Mouse (Mus musculus) forebrain, postnatal 0 days (tissue): ENCODE data around the gene Akt1s1. TPM values are rescaled to one million over a fixed set of nuclear protein-coding genes. Genes with fewer than 3 reads are reported as not detected.

ENCODE experiments used
- ATAC-seq: fragments of 200-750 bp; cut with Nextera tagmentation; 2 replicates; pipeline ENCODE4 v1.8.0; 2017; ENCODE audit warnings: mild to moderate bottlenecking, moderate library complexity
- DNase-seq: peaks from one replicate; pipeline ENCODE4 v3.0.0-alpha.2; 2015
- H3K27ac ChIP-seq: fragments of 300-500 bp; sonication (generic); 2 replicates; pipeline ENCODE4 v1.5.1; 2014; ENCODE audit warnings: low read depth, mild to moderate bottlenecking, antibody characterized with exemption, low read length, moderate library complexity, mixed read lengths
- H3K27me3 ChIP-seq: fragments of 300-500 bp; sonication (generic); 2 replicates; pipeline ENCODE4 v1.6.1; 2014; ENCODE audit warnings: mild to moderate bottlenecking, low read length, mixed read lengths; ENCODE audit not compliant: insufficient read depth
- H3K36me3 ChIP-seq: fragments of 300-500 bp; sonication (generic); 2 replicates; pipeline ENCODE4 v1.6.1; 2014; ENCODE audit warnings: mild to moderate bottlenecking, moderate library complexity; ENCODE audit not compliant: insufficient read depth
- H3K4me1 ChIP-seq: fragments of 300-500 bp; sonication (generic); 2 replicates; pipeline ENCODE4 v1.6.1; 2014; ENCODE audit warnings: antibody characterized with exemption; ENCODE audit not compliant: insufficient read depth
- H3K4me2 ChIP-seq: fragments of 300-500 bp; sonication (generic); 2 replicates; pipeline ENCODE4 v1.6.1; 2014; ENCODE audit warnings: low read depth, mild to moderate bottlenecking, moderate library complexity
- H3K4me3 ChIP-seq: fragments of 300-500 bp; sonication (generic); 2 replicates; pipeline ENCODE4 v1.5.1; 2014; ENCODE audit warnings: low read depth, low read length, mixed read lengths
- H3K9ac ChIP-seq: fragments of 300-500 bp; sonication (generic); 2 replicates; pipeline ENCODE4 v1.6.1; 2014; ENCODE audit warnings: mild to moderate bottlenecking
- H3K9me3 ChIP-seq: fragments of 300-500 bp; sonication (generic); 2 replicates; pipeline ENCODE4 v1.6.1; 2016; ENCODE audit warnings: low read length
- CTCF ChIP-seq: sonication (generic); IDR thresholded peaks from 2 replicates; pipeline ENCODE4 v1.5.1; 2016; ENCODE audit warnings: antibody characterized with exemption, control low read depth, low read depth
- WGBS: fragments of 180-500 bp; shearing (Covaris S2); extraction: QIAGEN DNeasy Blood & Tissue Kit; methylation state at CpG from one replicate; pipeline ENCODE4 v1.1.7; 2014; 5-methylcytosine and 5-hydroxymethylcytosine counted together
- polyA plus RNA-seq: library from polyadenylated mRNA; unstranded; fragments of >200 nt; fragmentation: Nextera tagmentation; extraction: Ambion mirVana; gene quantifications from 2 replicates; pipeline ENCODE4 v1.2.1, GENCODE M21; 2015
- total RNA-seq: library from RNA; depleted of rRNA; stranded (reverse); fragments of >200 nt; gene quantifications from 2 replicates; pipeline ENCODE4 v1.2.3, GENCODE M21; 2014

Gene Akt1s1
- total and polyA plus RNA-seq, 2 experiments from 2014 or later: 105 to 109 TPM

GRCm38 (mm10) chr7:44864595-44865542, 16.1 kb downstream of the Akt1s1 start:
- H3K4me2 ChIP-seq: no peak overlapping the region
- no peak for DNase-seq
- H3K4me1 ChIP-seq: peaks cover 13% of the 10 kb centered on the region
- no peaks in the 10 kb centered on the region for H3K9me3 ChIP-seq
- TF ChIP-seq CTCF: no peak
- 78% methylated on average over 24 of the region's 24 CpGs for WGBS
- no peak for ATAC-seq
- H3K36me3 ChIP-seq: peaks cover 45% of the 10 kb centered on the region
- no peaks in the 10 kb centered on the region for H3K27me3 ChIP-seq
- no peak overlapping the region for H3K4me3 ChIP-seq
- H3K27ac ChIP-seq: no peak overlapping the region
- no peak overlapping the region for H3K9ac ChIP-seq

DNA sequence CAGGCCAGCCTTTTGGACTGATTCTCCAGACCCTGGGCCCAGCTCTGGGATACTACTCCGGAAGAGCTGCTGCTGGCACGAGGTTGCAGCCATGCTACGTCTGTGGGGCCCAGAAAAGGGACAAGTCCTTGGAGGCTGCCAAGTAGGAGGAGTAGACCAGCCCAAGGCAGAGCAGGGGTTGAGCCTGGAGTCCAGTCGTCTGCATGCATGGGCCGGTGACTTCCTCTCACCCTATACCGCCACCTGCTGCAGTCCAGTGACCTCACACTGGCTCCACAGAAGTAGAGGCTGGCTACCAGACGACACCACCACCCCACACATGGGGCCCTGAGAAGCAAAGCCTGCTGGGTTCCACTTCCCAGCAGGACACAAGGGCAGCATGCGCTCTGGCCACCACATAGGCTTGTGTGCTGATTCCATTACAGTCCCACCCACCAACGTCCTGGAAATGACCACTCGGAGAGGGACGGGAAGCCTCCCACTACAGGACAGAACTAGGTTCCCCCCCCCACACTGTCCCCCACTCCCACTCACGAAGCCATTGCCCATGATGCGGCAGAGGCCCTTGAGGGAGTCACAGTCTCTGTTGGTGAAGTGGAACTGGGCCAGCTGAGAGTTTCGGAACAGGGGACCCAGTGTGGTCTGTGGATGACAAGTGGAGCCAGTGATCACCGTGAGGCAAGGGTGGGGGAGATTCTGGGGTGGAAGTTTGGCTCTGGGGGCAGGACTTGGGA, 17.7 kb downstream of the Akt1s1 start:
- Histone ChIP-seq H3K4me1 (peaks cover 18% of the 10 kb centered on the region), H3K4me3 (0 out of 2 replicates have a peak overlapping the region, but pooled peaks have one; percentile 82), H3K9me3 (no peaks in the 10 kb centered on the region), H3K27ac (no peak overlapping the region), H3K36me3 (peaks cover 44% of the 10 kb centered on the region), H3K9ac (no peak overlapping the region; the same call in 1 of the 2 replicates), H3K4me2 (peak overlapping the region; percentile 80), H3K27me3 (no peaks in the 10 kb centered on the region)
- TF ChIP-seq CTCF: no peak
- 35% methylated on average over 15 of the region's 15 CpGs for WGBS
- ATAC-seq (no peak), DNase-seq (no peak)

DNA sequence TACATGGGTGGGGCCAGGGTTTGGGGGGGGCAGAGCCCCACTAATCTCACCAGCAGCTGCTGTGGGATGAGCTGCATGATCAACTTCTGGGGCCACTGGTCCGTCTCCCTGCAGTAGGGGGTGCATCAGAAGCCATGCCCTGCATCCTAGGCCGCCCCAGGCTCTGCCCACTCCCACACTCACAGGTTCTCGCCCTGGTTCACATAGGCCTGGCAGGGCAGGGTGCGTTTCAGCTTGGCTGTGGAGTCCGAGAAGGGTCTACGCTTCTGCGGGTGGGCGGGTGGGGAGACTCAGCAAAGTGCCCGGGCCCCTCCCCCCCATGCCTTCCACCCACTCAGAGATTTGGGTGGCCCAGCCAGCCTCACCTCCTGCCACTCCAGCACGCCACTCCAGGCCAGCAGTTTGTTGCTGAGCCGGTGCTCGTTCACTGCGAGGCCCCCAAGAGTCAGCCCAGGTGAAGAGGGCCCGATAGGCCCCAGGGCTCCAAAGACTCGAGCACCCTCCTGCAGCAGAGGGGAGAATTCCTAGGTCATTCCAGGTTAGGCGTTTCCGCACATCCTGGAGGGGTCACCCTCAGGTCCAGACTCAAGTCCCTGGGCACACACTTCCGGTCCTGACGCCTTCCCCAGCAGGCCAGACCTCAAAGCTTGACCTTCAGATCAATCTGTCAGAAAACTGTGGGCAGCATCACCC, 18.4 kb downstream of the Akt1s1 start:
- WGBS: 63% methylated on average over 19 of the region's 19 CpGs
- TF ChIP-seq CTCF: no peak
- Histone ChIP-seq H3K4me1 (peaks cover 18% of the 10 kb centered on the region), H3K9ac (peak overlapping the region; percentile 99), H3K9me3 (no peaks in the 10 kb centered on the region), H3K27me3 (no peaks in the 10 kb centered on the region), H3K4me3 (peak overlapping the region; percentile 82), H3K27ac (peak overlapping the region; percentile 15; the same call in 1 of the 2 replicates), H3K4me2 (peak overlapping the region; percentile 80), H3K36me3 (peaks cover 36% of the 10 kb centered on the region)
- ATAC-seq: no peak
- DNase-seq: no peak

GRCm38 (mm10) chr7:44867802-44868201, 19.0 kb downstream of the Akt1s1 start:
- peak overlapping the region; percentile 82 for H3K4me3 ChIP-seq
- WGBS: 38% methylated on average over 9 of the region's 9 CpGs
- H3K9me3 ChIP-seq: no peaks in the 10 kb centered on the region
- no peak for ATAC-seq
- no peak for TF ChIP-seq CTCF
- peak overlapping the region; percentile 80 for H3K4me2 ChIP-seq
- no peak for DNase-seq
- no peaks in the 10 kb centered on the region for H3K27me3 ChIP-seq
- H3K36me3 ChIP-seq: peaks cover 30% of the 10 kb centered on the region
- peak overlapping the region; percentile 99 for H3K9ac ChIP-seq
- H3K27ac ChIP-seq: 0 out of 2 replicates have a peak overlapping the region, but pooled peaks have one; percentile 9
- peaks cover 18% of the 10 kb centered on the region for H3K4me1 ChIP-seq

GRCm38 (mm10) chr7:44868465-44868864, 19.7 kb downstream of the Akt1s1 start:
- no peaks in the 10 kb centered on the region for H3K9me3 ChIP-seq
- ATAC-seq (no peak), DNase-seq (no peak)
- no peak for TF ChIP-seq CTCF
- no peaks in the 10 kb centered on the region for H3K27me3 ChIP-seq
- 3% methylated on average over 16 of the region's 16 CpGs for WGBS
- peaks cover 18% of the 10 kb centered on the region for H3K4me1 ChIP-seq
- H3K27ac ChIP-seq: peak overlapping the region; percentile 96
- peak overlapping the region; percentile 80 for H3K4me2 ChIP-seq
- H3K9ac ChIP-seq: peak overlapping the region; percentile 99
- peaks cover 23% of the 10 kb centered on the region for H3K36me3 ChIP-seq
- H3K4me3 ChIP-seq: peak overlapping the region; percentile 82

DNA sequence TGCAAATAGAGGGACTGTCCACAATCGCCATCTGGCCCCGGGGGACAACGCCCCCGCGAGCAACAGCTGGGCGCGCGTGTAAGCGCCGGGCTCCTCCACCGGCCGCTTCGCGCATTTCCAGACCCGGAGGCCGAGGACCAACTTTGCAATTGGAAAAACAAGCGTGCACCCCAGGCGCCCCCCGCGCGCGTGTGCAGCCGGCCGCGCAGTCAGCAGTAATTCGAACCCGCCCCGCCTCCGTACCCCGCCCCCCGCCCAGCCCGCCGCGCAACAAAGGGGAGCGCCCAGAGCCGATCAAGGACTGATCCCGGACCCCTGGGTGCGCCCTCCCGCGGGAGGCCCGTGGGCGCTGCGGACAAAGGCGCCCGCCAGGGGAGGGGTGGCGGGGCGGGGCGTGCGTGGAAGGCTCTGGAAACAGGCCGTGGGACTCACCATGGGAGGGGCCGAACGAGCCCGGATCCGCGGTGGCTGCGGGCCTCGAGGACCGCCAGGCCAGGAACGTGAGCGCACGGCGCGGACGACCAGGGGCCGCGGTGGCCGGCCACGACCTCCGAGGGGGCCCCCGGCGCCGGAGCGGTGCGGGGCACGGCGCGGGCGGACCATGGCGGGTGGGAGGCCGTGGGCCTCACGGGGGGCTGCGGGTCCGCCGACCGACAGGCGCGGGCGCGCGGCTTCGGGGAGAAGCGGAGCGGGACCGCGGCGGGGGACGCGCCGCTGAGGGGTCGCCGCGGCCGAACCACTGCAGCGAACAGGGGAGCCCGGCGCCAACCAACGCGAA, 20.3 kb downstream of the Akt1s1 start:
- Histone ChIP-seq H3K36me3 (peaks cover 17% of the 10 kb centered on the region), H3K4me2 (peak overlapping the region; percentile 80), H3K27me3 (no peaks in the 10 kb centered on the region), H3K4me3 (peak overlapping the region; percentile 82), H3K4me1 (peaks cover 18% of the 10 kb centered on the region), H3K9me3 (no peaks in the 10 kb centered on the region), H3K9ac (peak overlapping the region; percentile 99), H3K27ac (peak overlapping the region; percentile 96)
- DNase-seq (peak; percentile 64), ATAC-seq (peak; percentile 10)
- WGBS: under 1% methylated on average over 96 of the region's 108 CpGs
- peak; percentile 29 for TF ChIP-seq CTCF
